Mouse (Mus musculus): Measurements from ENCODE around the gene Apopt1.

Gene Apopt1

GRCm38 (mm10) chr12:111745274-111745673 is 32.2 kb downstream of the Apopt1 start:
- no peak for DNase-seq (ENCODE audit: low read depth)

- peak; percentile 66 for DNase-seq (ENCODE audit: low read depth)
Measured at GRCm38 (mm10) chr12:111746091-111746490, 33.0 kb downstream of the Apopt1 start.

GRCm38 (mm10) chr12:111747421-111747820 is 34.4 kb downstream of the Apopt1 start:
- DNase-seq (ENCODE audit: low read depth), result no peak

- no peak for DNase-seq (ENCODE audit: low read depth)
Measured at GRCm38 (mm10) chr12:111750739-111751138, 37.7 kb downstream of the Apopt1 start.

- DNase-seq (ENCODE audit: low read depth), result peak; percentile 54
Measured at GRCm38 (mm10) chr12:111752491-111752890, 39.4 kb downstream of the Apopt1 start.

GRCm38 (mm10) chr12:111753347-111753746 is 40.3 kb downstream of the Apopt1 start:
- no peak for DNase-seq (ENCODE audit: low read depth)

GRCm38 (mm10) chr12:111754710-111755109 is 41.6 kb downstream of the Apopt1 start:
- no peak for DNase-seq (ENCODE audit: low read depth)

GRCm38 (mm10) chr12:111755231-111755630 is 42.2 kb downstream of the Apopt1 start:
- no peak for DNase-seq (ENCODE audit: low read depth)

- DNase-seq (ENCODE audit: low read depth), result no peak
Measured at GRCm38 (mm10) chr12:111756082-111756697, 43.1 kb downstream of the Apopt1 start.

GRCm38 (mm10) chr12:111756698-111757082 is 43.6 kb downstream of the Apopt1 start:
- no peak for DNase-seq (ENCODE audit: low read depth)

GRCm38 (mm10) chr12:111757561-111758325 is 44.7 kb downstream of the Apopt1 start:
- DNase-seq (ENCODE audit: low read depth), result no peak

- peak; percentile 67 for DNase-seq (ENCODE audit: low read depth)
Measured at GRCm38 (mm10) chr12:111758381-111759175, 45.5 kb downstream of the Apopt1 start, which contains the start of gene Klc1. Gene Klc1, plus strand, starts transcription at chr12:111758849.

GRCm38 (mm10) chr12:111759176-111760061 is 46.4 kb downstream of the Apopt1 start:
- peak; percentile 42 for DNase-seq (ENCODE audit: low read depth)

- DNase-seq (ENCODE audit: low read depth), result peak; percentile 64
Measured at GRCm38 (mm10) chr12:111760306-111760908, 47.3 kb downstream of the Apopt1 start.

- no peak for DNase-seq (ENCODE audit: low read depth)
Measured at GRCm38 (mm10) chr12:111762620-111763280, 49.7 kb downstream of the Apopt1 start.

- no peak for DNase-seq (ENCODE audit: low read depth)
Measured at GRCm38 (mm10) chr12:111766313-111767236, 53.5 kb downstream of the Apopt1 start.

- no peak for DNase-seq (ENCODE audit: low read depth)
Measured at GRCm38 (mm10) chr12:111768322-111768928, 55.4 kb downstream of the Apopt1 start.

GRCm38 (mm10) chr12:111769306-111769705 is 56.2 kb downstream of the Apopt1 start:
- DNase-seq (ENCODE audit: low read depth), result peak; percentile 88
